Mouse (Mus musculus): ENCODE measurements around the gene H2al1c. TPM values are rescaled to one million over a fixed set of nuclear protein-coding genes. Genes with fewer than 3 reads are reported as not detected.
"Not testable (repeated sequence)": the region's sequence is repeated elsewhere in the genome, so short reads cannot be mapped to it uniquely, and the experiment has no call there.

Gene H2al1c
- polyA plus RNA-seq, 1 experiment = not detected

DNA sequence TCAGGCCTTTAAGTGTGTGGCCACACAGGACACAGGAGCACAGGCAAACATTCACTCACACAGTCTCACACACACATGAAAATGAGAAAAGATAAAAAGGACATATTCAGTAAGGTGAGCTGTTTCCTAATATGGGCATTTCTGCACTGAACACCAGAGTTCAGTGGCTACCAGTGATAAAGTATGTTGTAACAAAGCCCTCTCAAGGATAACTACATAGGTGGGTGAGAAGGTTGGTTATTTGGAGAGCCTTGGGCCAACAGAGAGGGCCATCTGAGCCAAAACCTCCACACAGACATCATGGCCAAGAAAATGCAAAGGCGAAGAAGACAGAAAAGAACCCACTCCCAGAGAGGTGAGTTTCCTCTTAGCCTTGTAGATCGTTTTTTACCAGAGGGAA lies 22.1 kb downstream of the H2al1c start, which contains the start of gene H2al1j:
Gene H2al1j (plus strand): TSS at position 301 of the 400 bp plus-strand sequence.
- WGBS = 91% methylated on average over 2 of the region's 2 CpGs
- H3K4me1 ChIP-seq (replicated peaks; ENCODE audit: control insufficient read depth, insufficient read depth, low read length); H3K36me3 ChIP-seq (ENCODE audit: control insufficient read depth, insufficient read depth, low read length); H3K27me3 ChIP-seq (ENCODE audit: control insufficient read depth, insufficient read depth, low read length); DNase-seq; H3K27ac ChIP-seq (ENCODE audit: control insufficient read depth, insufficient read depth, low read length); H3K4me3 ChIP-seq (ENCODE audit: control insufficient read depth, insufficient read depth, low read length): not testable (repeated sequence)

DNA sequence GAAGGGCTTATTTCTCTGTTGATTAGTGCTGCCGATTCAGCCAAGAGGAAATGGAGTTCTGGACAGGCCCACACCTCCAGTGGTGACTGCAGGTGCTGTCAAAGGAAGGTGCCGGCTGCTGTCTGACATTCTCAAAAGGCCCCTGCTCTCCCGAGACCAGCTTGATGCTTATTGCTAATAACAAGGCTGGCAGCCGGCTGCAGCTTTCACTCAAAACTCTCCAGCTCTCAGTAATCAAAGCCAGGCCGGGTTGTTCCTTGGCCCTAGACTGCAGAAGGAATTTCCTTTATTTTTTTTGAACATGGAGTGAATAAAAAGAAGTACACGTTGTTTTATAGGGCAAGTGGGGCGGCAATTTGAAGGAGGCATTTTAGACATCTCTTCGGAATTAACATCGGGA lies 40.3 kb downstream of the H2al1c start:
- H3K4me1 ChIP-seq (replicated peaks; ENCODE audit: control insufficient read depth, insufficient read depth, low read length) = no peaks in the 10 kb centered on the region
- DNase-seq = no peak
- H3K27me3 ChIP-seq (ENCODE audit: control insufficient read depth, insufficient read depth, low read length) = no peaks in the 10 kb centered on the region
- TF ChIP-seq POLR2A (IDR thresholded peaks at IDR 0.05; ENCODE audit: control insufficient read depth, extremely low read depth, insufficient read depth, low read length, poor library complexity) = no peak
- no peak for TF ChIP-seq CTCF (IDR thresholded peaks at IDR 0.05; ENCODE audit: borderline replicate concordance, control insufficient read depth, extremely low read depth, insufficient read depth, low read length, poor library complexity)
- H3K36me3 ChIP-seq (ENCODE audit: control insufficient read depth, insufficient read depth, low read length) = no peaks in the 10 kb centered on the region
- H3K4me3 ChIP-seq (ENCODE audit: control insufficient read depth, insufficient read depth, low read length) = no peak overlapping the region
- WGBS = 90% methylated on average over 9 of the region's 9 CpGs
- no peak overlapping the region for H3K27ac ChIP-seq (ENCODE audit: control insufficient read depth, insufficient read depth, low read length)

DNA sequence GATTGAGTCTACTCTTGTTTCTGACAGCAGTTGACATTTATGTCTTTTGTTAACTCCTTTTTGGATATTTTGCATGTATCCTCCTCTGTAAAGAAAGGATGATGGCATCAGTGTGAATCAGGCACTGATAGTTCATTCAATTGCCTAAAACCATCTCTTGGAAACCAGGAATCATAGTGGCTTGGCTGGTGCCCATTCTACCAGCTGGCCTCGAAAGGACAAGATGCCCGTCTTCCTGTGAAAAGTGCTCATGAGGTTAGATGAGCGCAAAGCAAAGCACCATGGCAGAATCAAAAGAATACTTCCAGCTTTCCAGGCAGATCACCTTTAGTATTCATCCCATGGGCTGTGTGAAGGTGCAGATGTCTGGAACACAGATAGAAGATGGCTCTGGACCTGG lies 41.3 kb downstream of the H2al1c start:
- H3K4me1 ChIP-seq (replicated peaks; ENCODE audit: control insufficient read depth, insufficient read depth, low read length) = no peaks in the 10 kb centered on the region
- no peaks in the 10 kb centered on the region for H3K36me3 ChIP-seq (ENCODE audit: control insufficient read depth, insufficient read depth, low read length)
- no peak for TF ChIP-seq CTCF (IDR thresholded peaks at IDR 0.05; ENCODE audit: borderline replicate concordance, control insufficient read depth, extremely low read depth, insufficient read depth, low read length, poor library complexity)
- no peak for TF ChIP-seq POLR2A (IDR thresholded peaks at IDR 0.05; ENCODE audit: control insufficient read depth, extremely low read depth, insufficient read depth, low read length, poor library complexity)
- H3K27ac ChIP-seq (ENCODE audit: control insufficient read depth, insufficient read depth, low read length) = no peak overlapping the region
- no peak overlapping the region for H3K4me3 ChIP-seq (ENCODE audit: control insufficient read depth, insufficient read depth, low read length)
- DNase-seq = no peak
- H3K27me3 ChIP-seq (ENCODE audit: control insufficient read depth, insufficient read depth, low read length) = no peaks in the 10 kb centered on the region
- WGBS = 96% methylated on average over 3 of the region's 3 CpGs

Other genes starting within 250 kb of the H2al1c start
- not detected in 2 replicates for gene H2al1a, start 6.4 kb upstream of the H2al1c start, polyA plus RNA-seq (2012; rRNA removed)
- gene H2al1b, start 3.2 kb upstream of the H2al1c start, polyA plus RNA-seq (2012; rRNA removed) = not detected in 2 replicates
- gene H2al1d, start 3.2 kb downstream of the H2al1c start, polyA plus RNA-seq (2012; rRNA removed) = not detected in 2 replicates
- not detected in 2 replicates for gene H2al1e, start 6.3 kb downstream of the H2al1c start, polyA plus RNA-seq (2012; rRNA removed)
- gene H2al1f, start 9.5 kb downstream of the H2al1c start, polyA plus RNA-seq (2012; rRNA removed) = not detected in 2 replicates
- not detected in 2 replicates for gene H2al1g, start 12.6 kb downstream of the H2al1c start, polyA plus RNA-seq (2012; rRNA removed)
- gene H2al1h, start 15.8 kb downstream of the H2al1c start, polyA plus RNA-seq (2012; rRNA removed) = not detected in 2 replicates
- gene H2al1i, start 19.0 kb downstream of the H2al1c start, polyA plus RNA-seq (2012; rRNA removed) = not detected in 2 replicates
- not detected in 2 replicates for gene H2al1j, start 22.2 kb downstream of the H2al1c start, polyA plus RNA-seq (2012; rRNA removed)

All from thymus, adult 2 months (tissue).